Mouse (Mus musculus) erythroblast, embryonic 14.5 days (primary cell): ENCODE results near the gene Cfap97d1.

ENCODE experiments used
- GATA1 ChIP-seq: IDR thresholded peaks from 2 replicates; pipeline ENCODE4 v1.6.1; 2012; ENCODE audit warnings: low read length, inconsistent platforms, mixed read lengths
- TAL1 ChIP-seq: IDR thresholded peaks from 3 replicates; pipeline ENCODE4 v1.6.1; 2012; ENCODE audit warnings: low read length, inconsistent platforms, mixed read lengths

DNA sequence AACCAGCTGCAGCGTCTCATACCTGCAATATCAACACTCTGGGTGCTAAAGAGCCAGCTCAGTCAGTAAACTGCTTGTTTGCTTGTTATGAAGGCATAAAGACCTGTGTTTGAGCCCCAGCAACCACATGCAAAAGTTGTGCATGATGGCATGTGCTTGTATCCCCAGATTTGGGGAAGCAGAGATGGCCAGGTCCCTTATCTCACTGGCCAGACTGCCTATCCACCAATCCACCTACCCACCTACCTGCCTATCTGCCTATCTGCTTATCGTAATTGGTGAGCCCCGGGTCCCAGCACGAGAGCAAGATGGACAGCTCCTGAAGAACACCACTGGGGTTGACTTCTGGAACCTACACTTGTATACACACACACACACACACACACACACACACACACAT lies 45.2 kb downstream of the Cfap97d1 start:
- TF ChIP-seq GATA1 (no peak), TAL1 (no peak)
